Mouse (Mus musculus) Patski (cell line): ENCODE measurements around the gene Tceanc2. TPM values are rescaled to one million over a fixed set of nuclear protein-coding genes. Genes with fewer than 3 reads are reported as not detected.
"Not testable (repeated sequence)": the region's sequence is repeated elsewhere in the genome, so short reads cannot be mapped to it uniquely, and the experiment has no call there.

Experiments used
- ATAC-seq: fragments of 100-300 bp; one replicate; pipeline ENCODE4 v1.8.0; 2021
- CTCF ChIA-PET: fragments of 350-600 bp; sonication (Branson Sonifier 250); formaldehyde crosslinking; loops from one replicate; lab custom pipeline; 2022; ENCODE audit warnings: inconsistent platforms; lab: Charles Lee
- POLR2A ChIA-PET: fragments of 350-600 bp; sonication (Branson Sonifier 250); formaldehyde crosslinking; loops from one replicate; lab custom pipeline; 2022; ENCODE audit warnings: antibody characterized with exemption, inconsistent platforms; lab: Charles Lee
- DNase-seq: peaks from one replicate; pipeline ENCODE4 v3.0.0-alpha.2; 2011; ENCODE audit warnings: low read depth, low spot score
- H3K27me3 ChIP-seq: fragments of 371-371 bp; one replicate; pipeline ENCODE4 v1.5.1; 2021
- CTCF ChIP-seq: fragments of 100-300 bp; IDR thresholded peaks from one replicate; pipeline ENCODE4 v1.5.1; 2021
- in situ Hi-C: fragments of 300-500 bp; cut with MboI; formaldehyde crosslinking; loops from 3 replicates; pipeline ENCODE4 v1.11.1; 2018; ENCODE audit warnings: low pct_unique_long_range_greater_than_20kb, mixed read lengths
- polyA plus RNA-seq: library from polyadenylated mRNA; unstranded; gene quantifications from one replicate; pipeline ENCODE4 v1.2.3, GENCODE M21; 2021

Tceanc2 gene
- polyA plus RNA-seq, 1 experiment from 2014 or later = 31.2 TPM

DNA sequence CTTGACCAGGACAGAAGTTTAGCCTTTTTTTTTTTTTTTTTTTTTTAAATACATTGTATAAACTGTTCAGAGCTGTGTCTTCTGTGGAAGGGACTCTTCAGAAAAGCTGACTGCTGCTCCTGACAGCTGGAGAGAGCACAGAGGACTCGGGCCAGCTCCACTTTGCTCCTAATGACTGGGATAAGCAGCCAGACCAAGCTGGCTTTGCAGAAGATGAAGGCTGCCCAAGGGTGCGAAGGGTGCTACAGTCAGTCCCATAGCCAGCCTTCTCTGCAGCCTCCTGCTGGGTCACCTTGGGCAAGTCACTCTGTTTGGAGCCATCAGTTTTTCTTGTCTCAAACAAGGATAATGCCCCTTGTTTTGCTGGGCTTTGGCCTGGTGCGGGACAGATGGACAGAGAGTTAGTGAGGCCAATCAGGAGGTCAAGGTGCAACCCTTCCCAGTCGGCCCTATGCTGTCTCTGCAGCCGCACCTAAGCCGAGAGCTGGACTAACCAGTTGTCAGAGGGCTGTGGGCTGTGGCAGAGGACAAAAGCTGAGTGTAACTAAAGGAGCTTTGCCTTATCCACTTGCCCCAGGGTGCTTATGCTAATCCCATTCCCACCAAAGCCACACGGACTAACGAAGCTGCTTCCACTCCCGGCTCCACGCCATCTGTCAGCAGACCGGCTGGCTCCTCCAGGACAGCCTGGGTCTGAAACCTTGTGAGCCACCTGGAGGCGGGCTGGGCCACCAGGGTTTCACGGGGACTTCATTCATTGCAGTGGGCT is 50.8 kb downstream of the Tceanc2 start:
- in situ Hi-C loops = no loop called here

DNA sequence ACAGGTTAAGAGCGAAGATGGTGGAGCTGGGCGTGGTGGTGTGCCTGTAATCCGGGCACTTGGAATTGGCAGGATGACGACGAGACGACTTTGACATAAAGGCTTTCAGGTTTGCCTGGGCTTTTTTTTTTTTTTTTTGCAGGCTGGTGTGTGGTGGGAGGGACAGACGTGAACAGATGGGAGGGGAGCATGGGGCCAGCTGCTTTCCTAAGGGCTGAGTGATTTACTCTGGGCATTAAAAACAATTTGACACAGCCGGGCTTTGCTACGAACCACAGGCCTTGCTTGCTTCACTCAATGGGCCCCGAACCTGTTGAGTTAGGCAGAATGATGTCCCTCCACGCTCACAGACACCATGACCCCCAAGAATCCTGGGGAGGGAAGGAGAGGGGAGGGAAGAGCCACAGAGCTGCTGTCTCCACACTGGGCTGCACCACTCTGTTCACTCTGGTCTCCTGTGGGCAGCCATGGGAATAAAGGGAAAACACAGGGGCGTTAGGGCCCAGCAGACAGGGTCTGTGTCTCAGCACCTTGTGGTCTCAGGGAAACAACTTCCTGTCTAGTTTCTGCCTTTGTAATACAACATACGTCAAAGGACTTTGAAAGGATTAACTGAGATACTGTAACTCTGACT is 51.9 kb downstream of the Tceanc2 start:
- no peak for DNase-seq
- CTCF ChIA-PET = no interaction called here
- no peak for TF ChIP-seq CTCF

More for the DNA sequence above, 50.8 kb downstream of the Tceanc2 start:
- DNase-seq = no peak
- ATAC-seq = no peak
- ChIA-PET POLR2A (interaction anchor here (0.5 to 0.9 kb wide), 2 partner anchors 11 to 72 kb away, joined by 3 read pairs; no protein-coding TSS in a partner anchor), CTCF (interaction anchor here (1.3 kb wide), 1 partner anchor 36 kb away, joined by 3 read pairs; no protein-coding TSS in a partner anchor)
- TF ChIP-seq CTCF = no peak
- H3K27me3 ChIP-seq = no peaks in the 10 kb centered on the region

DNA sequence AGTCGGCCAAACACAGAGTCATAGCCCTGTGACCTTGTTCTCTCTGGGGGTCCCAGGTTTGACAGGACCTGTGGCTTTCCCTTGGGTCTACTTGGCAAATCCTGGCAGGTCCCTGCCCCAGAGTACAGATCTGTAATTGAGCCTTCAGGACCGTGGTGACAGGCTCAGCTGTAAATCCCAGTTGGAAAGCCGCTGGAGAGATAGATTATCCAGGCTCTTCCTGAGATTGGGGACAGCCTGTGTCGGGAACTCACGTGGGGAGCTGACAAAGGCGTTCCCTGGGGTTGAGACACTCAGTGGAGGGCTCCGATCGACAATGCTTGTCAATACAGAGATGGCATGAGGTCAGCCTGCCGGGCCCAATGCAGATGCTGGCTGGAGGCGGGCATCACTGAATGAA is 52.5 kb downstream of the Tceanc2 start:
- no peak for TF ChIP-seq CTCF
- in situ Hi-C loops = no loop called here
- ChIA-PET CTCF (no interaction called here), POLR2A (no interaction called here)
- no peak for DNase-seq
- no peaks in the 10 kb centered on the region for H3K27me3 ChIP-seq
- ATAC-seq = no peak

More for the DNA sequence above, 51.9 kb downstream of the Tceanc2 start:
- in situ Hi-C loops = no loop called here
- H3K27me3 ChIP-seq = no peaks in the 10 kb centered on the region
- POLR2A ChIA-PET = interaction anchor here (0.5 kb wide), 1 partner anchor 73 kb away, joined by 3 read pairs; no protein-coding TSS in a partner anchor
- ATAC-seq = no peak

DNA sequence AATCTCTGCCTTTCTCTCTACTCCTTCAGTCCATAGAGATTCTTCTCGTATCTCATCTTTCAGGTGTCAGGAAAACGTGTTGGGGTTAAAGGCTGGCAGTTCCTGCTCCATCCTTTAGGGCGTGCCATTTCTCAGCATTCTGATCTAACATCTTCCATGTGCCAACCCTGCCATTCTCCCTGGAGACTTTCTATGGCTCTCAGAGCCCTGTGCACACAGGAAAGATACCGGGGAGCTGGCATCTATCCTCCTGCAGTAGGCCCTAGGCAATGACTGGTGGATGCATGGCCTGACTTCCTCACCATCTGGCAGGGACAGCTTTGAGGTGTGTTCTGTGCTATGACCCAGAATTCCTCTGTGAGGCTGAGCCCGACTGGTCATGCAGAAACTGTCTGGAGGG is 53.8 kb downstream of the Tceanc2 start:
- in situ Hi-C loops = no loop called here
- ATAC-seq (no peak), DNase-seq (no peak)
- CTCF ChIA-PET = interaction anchor here (1.8 kb wide), 1 partner anchor 39 kb away, joined by 4 read pairs; no protein-coding TSS in a partner anchor
- TF ChIP-seq CTCF = no peak
- no peaks in the 10 kb centered on the region for H3K27me3 ChIP-seq
- POLR2A ChIA-PET = interaction anchor here (0.6 kb wide), 1 partner anchor 26 kb away, joined by 5 read pairs; no protein-coding TSS in a partner anchor

DNA sequence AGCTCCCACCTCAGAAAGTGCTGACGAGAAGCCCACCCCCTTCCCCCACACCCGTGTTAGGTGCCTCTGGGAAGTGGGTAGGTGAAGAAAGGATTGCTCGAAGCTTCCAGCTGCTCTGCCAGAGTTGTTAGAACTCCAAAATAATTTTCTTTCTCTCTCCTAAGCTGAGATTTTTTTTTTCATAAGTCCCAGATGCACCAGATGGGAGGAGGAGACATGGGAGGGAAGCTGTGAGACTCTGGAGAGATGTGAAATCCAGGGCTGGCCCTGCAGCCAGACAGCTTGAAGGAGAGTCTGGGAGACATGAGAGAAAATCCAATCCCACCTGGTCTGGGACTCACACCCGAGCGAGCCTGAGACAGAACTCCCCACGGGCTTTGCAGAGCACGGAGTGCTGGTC is 54.5 kb downstream of the Tceanc2 start:
- no peaks in the 10 kb centered on the region for H3K27me3 ChIP-seq
- ChIA-PET CTCF (interaction anchor here (1.8 kb wide), 1 partner anchor 40 kb away, joined by 4 read pairs; no protein-coding TSS in a partner anchor), POLR2A (no interaction called here)
- ATAC-seq (no peak), DNase-seq (no peak)
- no peak for TF ChIP-seq CTCF
- in situ Hi-C loops = no loop called here

DNA sequence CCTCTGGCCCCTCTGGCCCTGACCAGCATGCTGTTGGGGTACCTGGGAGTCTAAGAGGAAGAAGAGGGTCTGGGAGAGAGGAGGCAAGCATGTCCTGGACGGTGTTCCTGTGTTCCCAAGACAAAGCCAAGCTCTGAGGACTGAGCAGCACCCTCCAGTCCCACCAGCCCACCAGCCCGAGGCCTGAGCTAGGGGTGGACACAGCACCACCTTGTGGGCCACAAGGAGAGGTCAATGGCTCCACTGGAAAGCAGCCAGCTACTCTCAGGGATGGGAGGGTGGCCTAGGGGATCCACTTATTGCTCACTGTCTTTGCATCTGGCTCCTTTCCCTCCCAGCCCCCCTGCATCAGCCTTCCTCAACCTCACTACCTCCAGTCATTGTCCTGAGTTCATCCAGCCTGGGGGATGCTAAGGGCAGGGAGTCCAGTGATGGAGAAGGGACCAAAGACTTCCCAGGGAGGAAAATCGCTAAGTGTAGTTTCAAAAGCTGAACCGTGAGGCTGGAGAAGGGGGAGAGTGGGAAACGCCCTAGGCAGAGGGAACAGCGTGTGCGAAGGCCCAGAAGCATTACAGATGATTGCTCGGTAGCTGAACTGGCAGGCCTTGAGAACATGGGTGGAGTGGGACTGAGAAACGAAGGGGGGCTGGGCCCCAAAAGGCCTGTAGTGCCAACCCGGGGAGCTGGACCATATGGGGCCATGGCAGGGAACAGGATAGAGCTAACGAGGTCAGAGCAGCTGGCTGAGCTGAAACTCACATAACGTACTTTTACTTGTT is 57.6 kb downstream of the Tceanc2 start:
- ATAC-seq = no peak
- no peak for TF ChIP-seq CTCF
- in situ Hi-C loops = no loop called here
- no peak for DNase-seq
- POLR2A ChIA-PET = no interaction called here
- no peaks in the 10 kb centered on the region for H3K27me3 ChIP-seq
- CTCF ChIA-PET = interaction anchor here (0.7 to 1.1 kb wide), 4 partner anchors 11 to 283 kb away, joined by 3 to 4 read pairs (median 3); no protein-coding TSS in a partner anchor

DNA sequence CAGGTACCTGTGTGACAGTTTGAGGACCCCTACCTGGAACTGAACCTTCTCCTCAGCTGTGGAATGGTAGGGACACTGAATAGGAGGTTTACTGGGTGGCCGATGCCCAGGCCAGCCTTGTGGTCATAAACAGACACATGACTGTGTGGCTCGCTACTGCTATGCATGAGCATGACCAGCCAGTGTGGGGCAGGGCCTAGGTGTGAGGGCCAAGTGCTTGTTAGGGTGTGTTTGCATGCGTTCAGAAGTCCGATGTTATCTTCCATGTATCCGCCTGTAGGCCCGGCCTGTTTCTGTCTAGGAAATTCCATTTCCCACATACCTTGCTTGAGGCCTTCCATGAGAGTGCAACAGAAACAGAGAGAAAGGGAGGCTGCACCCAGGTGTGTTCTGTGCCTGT is 58.2 kb downstream of the Tceanc2 start:
- POLR2A ChIA-PET = no interaction called here
- in situ Hi-C loops = no loop called here
- no peaks in the 10 kb centered on the region for H3K27me3 ChIP-seq
- DNase-seq = no peak
- no peak for ATAC-seq
- no peak for TF ChIP-seq CTCF
- CTCF ChIA-PET = interaction anchor here (0.9 to 1.1 kb wide), 2 partner anchors 43 to 277 kb away, joined by 3 read pairs; no protein-coding TSS in a partner anchor

DNA sequence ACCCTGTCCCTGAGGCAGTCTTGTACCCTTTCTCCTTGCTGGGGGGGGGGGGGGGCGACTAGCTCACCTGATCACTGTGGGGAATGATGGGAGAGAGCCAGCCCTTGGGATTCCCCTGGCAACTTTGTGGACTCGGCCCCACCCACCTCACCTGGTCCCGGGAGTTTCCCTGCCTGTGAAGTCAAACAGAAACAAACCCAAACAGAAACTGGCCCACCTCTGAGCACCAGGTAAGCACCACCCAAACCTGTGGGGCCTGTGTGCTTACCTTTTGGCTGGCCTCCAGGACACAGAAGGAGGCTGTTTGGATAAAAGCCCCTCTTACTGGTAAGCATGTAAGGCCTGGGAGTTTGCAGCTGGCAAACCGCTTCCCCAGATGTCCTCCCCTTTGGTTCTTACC is 59.9 kb downstream of the Tceanc2 start:
- no peaks in the 10 kb centered on the region for H3K27me3 ChIP-seq
- DNase-seq (no peak), ATAC-seq (no peak)
- ChIA-PET CTCF (interaction anchor here (1.5 kb wide), 1 partner anchor 46 kb away, joined by 3 read pairs; no protein-coding TSS in a partner anchor), POLR2A (no interaction called here)
- in situ Hi-C loops = no loop called here
- no peak for TF ChIP-seq CTCF

DNA sequence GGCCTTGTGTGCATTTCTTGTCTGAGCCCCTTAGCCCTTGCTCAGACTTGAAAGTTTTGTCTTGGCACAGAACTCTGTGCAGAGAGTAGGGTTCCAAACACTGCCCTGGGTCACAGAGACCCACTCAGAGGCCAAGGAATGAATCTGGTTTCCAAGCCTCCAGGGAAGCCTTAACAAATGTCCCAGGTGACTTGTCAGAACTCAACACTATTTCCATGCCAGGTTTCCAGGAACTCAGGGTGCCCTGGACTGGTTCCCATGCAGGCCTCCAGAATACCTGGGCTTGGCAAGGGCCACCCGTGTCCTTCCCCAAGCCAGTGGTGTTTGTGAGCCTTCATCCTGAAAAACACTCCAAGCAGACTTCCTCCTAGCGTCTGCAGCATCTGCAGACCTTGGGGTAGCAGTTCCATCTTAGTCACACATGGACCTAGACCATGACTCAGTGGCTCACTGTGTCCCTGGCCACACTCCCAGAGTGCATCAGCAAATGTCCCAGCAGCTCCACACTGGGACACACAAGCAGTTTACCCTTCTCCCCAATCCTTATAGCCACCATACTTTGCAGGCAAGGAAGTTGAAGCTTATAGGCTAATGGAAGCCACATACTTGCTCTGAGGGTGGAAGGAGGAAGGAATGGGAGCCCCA is 61.1 kb downstream of the Tceanc2 start:
- TF ChIP-seq CTCF = no peak
- DNase-seq (no peak), ATAC-seq (no peak)
- no peaks in the 10 kb centered on the region for H3K27me3 ChIP-seq
- ChIA-PET CTCF (interaction anchor here (1.5 kb wide), 1 partner anchor 47 kb away, joined by 3 read pairs; no protein-coding TSS in a partner anchor), POLR2A (no interaction called here)
- in situ Hi-C loops = no loop called here

DNA sequence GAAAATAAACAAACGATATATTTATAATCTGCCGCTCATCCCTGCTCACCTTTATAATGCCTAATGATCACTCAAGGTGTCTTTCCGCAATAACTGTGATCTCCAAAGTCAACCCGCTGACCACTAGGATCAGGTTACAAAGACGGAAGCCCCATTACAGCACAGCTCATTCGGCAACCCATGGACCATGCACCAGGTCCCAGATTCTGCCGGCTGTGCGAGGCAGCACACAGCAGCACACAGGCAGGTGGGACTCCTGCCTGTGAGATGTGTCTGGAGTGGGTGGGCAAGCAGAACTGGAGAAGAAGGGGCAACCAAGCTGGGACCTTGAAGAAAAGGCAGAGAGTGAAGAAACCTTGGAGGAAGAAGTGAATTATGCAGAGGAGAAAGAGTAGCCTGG is 64.6 kb downstream of the Tceanc2 start:
- H3K27me3 ChIP-seq = no peaks in the 10 kb centered on the region
- ATAC-seq (no peak), DNase-seq (no peak)
- ChIA-PET POLR2A (no interaction called here), CTCF (no interaction called here)
- TF ChIP-seq CTCF = no peak
- in situ Hi-C loops = no loop called here

DNA sequence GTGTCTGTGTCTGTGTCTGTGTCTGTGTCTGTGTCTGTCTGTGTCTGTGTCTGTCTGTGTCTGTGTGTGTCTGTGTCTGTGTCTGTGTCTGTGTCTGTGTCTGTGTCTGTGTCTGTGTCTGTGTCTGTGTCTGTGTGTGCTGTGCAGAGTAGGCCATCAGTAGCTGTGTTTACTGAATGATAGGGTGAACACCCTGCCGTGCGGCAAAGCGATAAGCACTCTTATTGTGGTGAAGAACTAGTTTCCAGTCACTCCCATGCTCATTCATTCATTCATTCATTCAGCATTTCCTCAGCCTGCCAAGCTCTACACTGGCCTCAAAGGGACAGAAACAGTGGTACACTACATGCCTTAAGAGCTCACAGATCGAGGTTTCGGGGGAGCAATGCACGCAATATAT is 69.7 kb downstream of the Tceanc2 start:
- POLR2A ChIA-PET, DNase-seq, in situ Hi-C loops, H3K27me3 ChIP-seq, CTCF ChIA-PET, ATAC-seq: not testable (repeated sequence)
